Mouse (Mus musculus) forebrain, embryonic 14.5 days (tissue): Measurements from ENCODE around the gene Olfr699. TPM values are rescaled to one million over a fixed set of nuclear protein-coding genes. Genes with fewer than 3 reads are reported as not detected.
"Not testable (repeated sequence)": the region's sequence is repeated elsewhere in the genome, so short reads cannot be mapped to it uniquely, and the experiment has no call there.

Source experiments
- ATAC-seq: fragments of 200-750 bp; cut with Nextera tagmentation; 2 replicates; pipeline ENCODE4 v1.8.0; 2017; ENCODE audit warnings: mild to moderate bottlenecking, moderate library complexity
- DNase-seq: peaks from one replicate; pipeline ENCODE4 v3.0.0-alpha.2; 2015; ENCODE audit warnings: low spot score
- H3K27ac ChIP-seq: fragments of 300-500 bp; sonication (generic); 2 replicates; pipeline ENCODE4 v1.5.1; 2014; ENCODE audit warnings: low read depth, mild to moderate bottlenecking, control low read depth, low read length, moderate library complexity
- H3K27me3 ChIP-seq: fragments of 300-500 bp; sonication (generic); replicated peaks from 2 replicates; pipeline ENCODE4 v1.6.1; 2014; ENCODE audit warnings: low read length, control low read depth, mixed read lengths; ENCODE audit not compliant: control insufficient read depth, insufficient read depth
- H3K36me3 ChIP-seq: fragments of 300-500 bp; sonication (generic); 2 replicates; pipeline ENCODE4 v1.6.1; 2014; ENCODE audit warnings: low read length, control low read depth; ENCODE audit not compliant: control insufficient read depth, insufficient read depth
- H3K4me1 ChIP-seq: fragments of 300-500 bp; sonication (generic); 2 replicates; pipeline ENCODE4 v1.6.1; 2014; ENCODE audit warnings: antibody characterized with exemption, low read length, control low read depth; ENCODE audit not compliant: control insufficient read depth, insufficient read depth
- H3K4me2 ChIP-seq: fragments of 300-500 bp; sonication (generic); 2 replicates; pipeline ENCODE4 v1.6.1; 2014; ENCODE audit warnings: mild to moderate bottlenecking, control low read depth, low read length
- H3K4me3 ChIP-seq: fragments of 300-500 bp; sonication (generic); 2 replicates; pipeline ENCODE4 v1.5.1; 2014; ENCODE audit warnings: low read depth, low read length, control low read depth
- H3K9ac ChIP-seq: fragments of 300-500 bp; sonication (generic); 2 replicates; pipeline ENCODE4 v1.6.1; 2014; ENCODE audit warnings: mild to moderate bottlenecking, low read length, control low read depth, moderate library complexity
- H3K9me3 ChIP-seq: fragments of 300-500 bp; sonication (generic); replicated peaks from 2 replicates; pipeline ENCODE4 v1.6.1; 2016; ENCODE audit warnings: low read length, control low read depth, mixed read lengths; ENCODE audit not compliant: control insufficient read depth
- WGBS: fragments of 180-500 bp; shearing (Covaris S2); extraction: QIAGEN DNeasy Blood & Tissue Kit; methylation state at CpG from one replicate; pipeline ENCODE4 v1.1.7; 2014; 5-methylcytosine and 5-hydroxymethylcytosine counted together
- polyA plus RNA-seq: library from polyadenylated mRNA; unstranded; fragments of >200 nt; fragmentation: Nextera tagmentation; extraction: Ambion mirVana; gene quantifications from 2 replicates; pipeline ENCODE4 v1.2.1, GENCODE M21; 2014

Gene Olfr699
- polyA plus RNA-seq: not detected in 2 replicates

- H3K4me1 ChIP-seq: no peaks in the 10 kb centered on the region
- no peaks in the 10 kb centered on the region for H3K9me3 ChIP-seq
- no peak for ATAC-seq
- no peaks in the 10 kb centered on the region for H3K27me3 ChIP-seq
- WGBS: 87% methylated on average over 1 of the region's 1 CpGs
- H3K9ac ChIP-seq: no peak within 1 kb of the TSS
- DNase-seq: no peak
- H3K36me3 ChIP-seq: no peaks in the 10 kb centered on the region
- H3K4me3 ChIP-seq: no peak within 1 kb of the TSS
- no peak within 1 kb of the TSS for H3K27ac ChIP-seq
- H3K4me2 ChIP-seq: no peak within 1 kb of the TSS
Observed at GRCm38 (mm10) chr7:106793098-106793497, at the start of gene Olfr699. TSS of gene Olfr699 (minus strand) at chr7:106793198.

GRCm38 (mm10) chr7:106833793-106834192 is 40.8 kb upstream of the Olfr699 start, which contains the start of gene Olfr702:
TSS of gene Olfr702 (minus strand) at chr7:106833893.
- no peaks in the 10 kb centered on the region for H3K9me3 ChIP-seq
- no peak within 1 kb of the TSS for H3K9ac ChIP-seq
- H3K4me3 ChIP-seq: no peak within 1 kb of the TSS
- H3K36me3 ChIP-seq: no peaks in the 10 kb centered on the region
- ATAC-seq (no peak), DNase-seq (no peak)
- no peak within 1 kb of the TSS for H3K27ac ChIP-seq
- H3K4me1 ChIP-seq: no peaks in the 10 kb centered on the region
- no peaks in the 10 kb centered on the region for H3K27me3 ChIP-seq
- no peak within 1 kb of the TSS for H3K4me2 ChIP-seq

DNA sequence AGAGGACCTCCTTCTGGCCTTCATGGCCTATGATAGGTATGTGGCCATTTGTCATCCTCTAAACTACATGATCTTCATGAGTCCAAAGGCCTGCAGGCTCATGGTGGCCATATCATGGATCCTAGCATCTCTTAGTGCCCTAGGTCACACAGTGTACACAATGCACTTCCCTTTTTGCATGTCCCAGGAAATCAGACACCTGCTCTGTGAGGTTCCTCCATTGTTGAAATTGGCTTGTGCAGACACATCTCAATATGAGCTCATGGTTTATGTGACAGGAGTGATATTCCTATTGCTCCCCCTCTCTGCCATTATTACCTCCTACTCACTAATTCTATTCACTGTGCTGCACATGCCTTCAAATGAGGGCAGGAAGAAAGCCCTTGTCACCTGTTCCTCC is 25.4 kb upstream of the Olfr699 start:
- Histone ChIP-seq H3K27ac (no peak overlapping the region), H3K4me1 (no peaks in the 10 kb centered on the region), H3K9me3 (no peaks in the 10 kb centered on the region), H3K4me3 (no peak overlapping the region), H3K9ac (no peak overlapping the region), H3K4me2 (no peak overlapping the region), H3K36me3 (no peaks in the 10 kb centered on the region), H3K27me3 (no peaks in the 10 kb centered on the region)
- DNase-seq: no peak
- ATAC-seq: no peak

GRCm38 (mm10) chr7:106815775-106816174 is 22.8 kb upstream of the Olfr699 start:
- Histone ChIP-seq H3K9me3 (no peaks in the 10 kb centered on the region), H3K36me3 (no peaks in the 10 kb centered on the region), H3K4me3 (no peak overlapping the region), H3K4me1 (no peaks in the 10 kb centered on the region), H3K4me2 (no peak overlapping the region), H3K9ac (no peak overlapping the region), H3K27me3 (no peaks in the 10 kb centered on the region), H3K27ac (no peak overlapping the region)
- ATAC-seq (no peak), DNase-seq (peak; percentile 1)
- 72% methylated on average over 2 of the region's 2 CpGs for WGBS

DNA sequence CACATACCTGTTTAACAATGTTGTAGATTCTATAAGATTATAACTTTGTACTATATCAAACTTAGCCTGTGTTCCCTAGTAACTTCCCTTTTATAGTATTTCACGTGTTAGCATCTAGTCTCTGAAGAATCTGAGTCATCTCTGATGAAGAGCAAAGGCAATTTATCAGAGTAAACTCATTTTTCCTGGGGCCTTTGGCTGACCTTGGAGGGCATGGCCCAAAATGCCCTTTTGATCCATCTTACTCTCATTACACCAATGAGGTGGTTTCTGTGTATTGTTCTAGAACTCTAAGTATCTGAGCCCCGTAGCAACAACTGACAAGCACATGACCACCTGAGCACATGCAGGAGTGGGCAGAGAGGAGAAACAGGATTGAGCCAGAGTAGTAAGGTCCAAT is 20.8 kb upstream of the Olfr699 start, which contains the start of gene Olfr701:
Olfr701 (plus strand) TSS at position 301 of the 400 bp plus-strand sequence.
- ATAC-seq (no peak), DNase-seq (no peak)
- no peaks in the 10 kb centered on the region for H3K36me3 ChIP-seq
- 80% methylated on average over 2 of the region's 2 CpGs for WGBS
- H3K9me3 ChIP-seq: no peaks in the 10 kb centered on the region
- no peak within 1 kb of the TSS for H3K9ac ChIP-seq
- no peaks in the 10 kb centered on the region for H3K4me1 ChIP-seq
- H3K27me3 ChIP-seq: no peaks in the 10 kb centered on the region
- H3K4me3 ChIP-seq: no peak within 1 kb of the TSS
- no peak within 1 kb of the TSS for H3K27ac ChIP-seq
- H3K4me2 ChIP-seq: no peak within 1 kb of the TSS

DNA sequence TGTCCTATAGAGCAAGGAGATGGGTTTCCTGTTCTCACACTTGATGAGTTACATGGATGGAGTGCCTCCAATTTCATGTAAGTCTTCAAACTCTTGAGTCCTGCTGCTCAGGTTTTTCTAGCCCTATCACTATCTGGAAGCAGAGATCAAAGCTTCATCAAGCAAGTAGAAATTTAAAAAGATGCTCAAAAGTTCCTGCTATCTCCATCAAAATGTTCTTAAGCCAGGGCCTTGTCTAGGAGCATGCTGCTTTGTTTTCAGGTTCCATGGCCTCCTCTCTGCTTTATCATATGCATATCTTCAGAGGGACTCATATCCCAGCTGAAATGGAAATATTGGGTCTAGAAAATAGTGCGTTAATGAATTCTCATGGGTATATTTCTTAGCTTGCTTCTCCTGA is 15.7 kb upstream of the Olfr699 start, which contains the start of gene Olfr700:
Olfr700 (minus strand) TSS at position 101 of the 400 bp plus-strand sequence.
- no peaks in the 10 kb centered on the region for H3K36me3 ChIP-seq
- no peak within 1 kb of the TSS for H3K27ac ChIP-seq
- no peak within 1 kb of the TSS for H3K9ac ChIP-seq
- H3K4me2 ChIP-seq: no peak within 1 kb of the TSS
- 88% methylated on average over 1 of the region's 1 CpGs for WGBS
- no peak for DNase-seq
- no peak for ATAC-seq
- no peak within 1 kb of the TSS for H3K4me3 ChIP-seq
- no peaks in the 10 kb centered on the region for H3K27me3 ChIP-seq
- H3K4me1 ChIP-seq: no peaks in the 10 kb centered on the region
- no peaks in the 10 kb centered on the region for H3K9me3 ChIP-seq

DNA sequence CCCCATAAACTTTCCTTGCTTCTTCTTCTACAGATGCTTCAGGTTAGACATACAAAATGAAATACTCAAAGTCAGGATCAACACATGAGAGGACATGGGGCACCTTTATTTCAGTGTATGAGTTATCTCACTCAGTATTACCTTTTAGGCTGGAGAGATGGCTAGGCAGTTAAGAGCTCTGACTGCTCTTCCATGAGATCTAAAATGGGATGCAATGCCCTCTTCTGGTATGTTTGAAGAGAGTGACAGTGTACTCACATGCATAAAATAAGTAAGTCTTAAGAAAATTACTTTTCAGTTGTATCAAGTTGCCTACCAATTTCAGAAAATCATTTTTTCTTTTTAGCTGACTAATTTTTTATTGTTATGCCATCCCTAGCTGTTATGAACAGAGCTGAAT is 4.7 kb downstream of the Olfr699 start:
- ATAC-seq (no peak), DNase-seq (no peak)
- H3K27ac ChIP-seq: no peak overlapping the region
- H3K4me3 ChIP-seq: no peak overlapping the region
- no peaks in the 10 kb centered on the region for H3K4me1 ChIP-seq
- H3K4me2 ChIP-seq: no peak overlapping the region
- H3K27me3 ChIP-seq: no peaks in the 10 kb centered on the region
- H3K9ac ChIP-seq: no peak overlapping the region
- no peaks in the 10 kb centered on the region for H3K36me3 ChIP-seq
- H3K9me3 ChIP-seq: no peaks in the 10 kb centered on the region

- WGBS: 92% methylated on average over 2 of the region's 2 CpGs
- H3K4me1 ChIP-seq, H3K27ac ChIP-seq: not testable (repeated sequence)
Observed at GRCm38 (mm10) chr7:106761008-106761407, 32.0 kb downstream of the Olfr699 start.

GRCm38 (mm10) chr7:106758800-106759199 is 34.2 kb downstream of the Olfr699 start:
- no peak for ATAC-seq
- H3K36me3 ChIP-seq: no peaks in the 10 kb centered on the region
- 91% methylated on average over 2 of the region's 2 CpGs for WGBS

More at GRCm38 (mm10) chr7:106761008-106761407, 32.0 kb downstream of the Olfr699 start:
- not testable (repeated sequence) for H3K4me2 ChIP-seq, ATAC-seq, H3K9me3 ChIP-seq, H3K36me3 ChIP-seq, DNase-seq, H3K9ac ChIP-seq, H3K27me3 ChIP-seq, H3K4me3 ChIP-seq

More at GRCm38 (mm10) chr7:106758800-106759199, 34.2 kb downstream of the Olfr699 start:
- Histone ChIP-seq H3K27ac (no peak overlapping the region), H3K9me3 (no peaks in the 10 kb centered on the region), H3K9ac (no peak overlapping the region), H3K4me3 (no peak overlapping the region), H3K27me3 (no peaks in the 10 kb centered on the region), H3K4me2 (no peak overlapping the region), H3K4me1 (no peaks in the 10 kb centered on the region)
- DNase-seq: no peak
